Mouse (Mus musculus) right cerebral cortex, adult 18-20 months (tissue): ENCODE results near the gene Ak7.

Experiments
- DNase-seq: peaks from one replicate; pipeline ENCODE4 v3.0.0; 2022; ENCODE audit warnings: mixed read lengths

The Ak7 gene

DNA sequence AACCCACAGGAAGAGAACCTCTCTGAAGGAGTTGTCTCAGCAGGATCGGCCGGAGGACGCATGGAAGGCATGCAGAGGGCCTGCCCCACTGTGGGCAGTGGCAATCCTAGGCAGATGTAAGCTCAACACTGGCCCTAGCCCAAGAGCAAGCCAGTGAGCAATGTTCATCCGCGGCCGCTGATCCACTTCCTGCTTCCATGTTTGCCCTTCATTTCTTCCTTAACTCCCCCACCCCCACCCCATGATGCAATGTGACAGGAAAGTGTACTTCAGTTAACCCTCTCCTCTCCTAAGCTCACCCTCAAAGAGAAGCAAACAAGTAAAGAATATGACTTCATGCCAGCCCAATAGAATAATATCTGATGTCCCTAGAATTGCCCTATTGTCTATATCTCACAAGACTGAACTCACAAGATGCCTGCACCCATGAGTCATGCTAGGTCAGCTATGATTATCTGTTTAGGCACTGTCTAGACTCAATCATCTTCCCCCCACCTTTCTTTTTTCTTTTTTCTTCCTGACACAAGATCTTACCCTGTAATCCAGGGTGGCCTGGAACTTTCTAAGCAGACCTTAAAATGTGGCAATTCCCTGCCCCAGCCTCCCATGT lies 25.2 kb downstream of the Ak7 start:
- DNase-seq, result no peak

DNA sequence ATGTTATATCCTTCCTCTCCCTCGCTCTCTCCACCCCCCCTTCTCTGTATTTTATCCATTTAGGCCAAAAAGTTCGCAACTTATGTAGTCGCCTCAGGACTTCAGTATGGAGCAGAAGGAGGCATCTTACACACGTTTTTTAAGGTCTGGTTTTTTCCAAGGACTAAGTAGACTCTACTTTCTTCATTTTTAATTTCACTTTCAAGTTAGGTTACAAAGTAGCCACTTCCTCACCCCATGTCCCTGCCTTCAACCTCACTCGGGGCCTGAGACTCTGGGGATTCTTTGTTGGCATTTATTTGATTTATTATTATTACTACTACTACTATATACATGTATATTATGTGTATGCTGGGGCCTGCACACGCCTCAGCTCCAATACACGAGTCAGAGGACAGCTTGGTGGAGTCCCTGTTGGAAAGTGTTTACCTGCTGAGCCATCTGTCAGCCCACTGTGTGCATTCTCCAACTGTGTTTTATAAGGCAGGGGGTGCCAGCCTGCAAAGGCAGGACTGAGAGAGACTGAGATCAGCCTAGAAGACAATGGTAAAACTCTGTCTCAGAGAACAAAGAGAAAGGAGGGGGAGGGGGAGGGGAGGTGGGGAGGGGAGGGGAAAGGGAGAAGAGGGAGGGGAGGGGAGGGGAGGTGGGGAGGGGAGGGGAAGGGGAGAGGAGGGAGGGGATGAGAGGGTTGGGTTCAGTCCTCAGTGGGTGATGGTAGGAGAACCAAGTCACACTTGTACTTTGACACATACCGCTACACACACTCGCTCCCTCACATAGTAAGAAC lies 27.8 kb downstream of the Ak7 start:
- DNase-seq, result no peak

DNA sequence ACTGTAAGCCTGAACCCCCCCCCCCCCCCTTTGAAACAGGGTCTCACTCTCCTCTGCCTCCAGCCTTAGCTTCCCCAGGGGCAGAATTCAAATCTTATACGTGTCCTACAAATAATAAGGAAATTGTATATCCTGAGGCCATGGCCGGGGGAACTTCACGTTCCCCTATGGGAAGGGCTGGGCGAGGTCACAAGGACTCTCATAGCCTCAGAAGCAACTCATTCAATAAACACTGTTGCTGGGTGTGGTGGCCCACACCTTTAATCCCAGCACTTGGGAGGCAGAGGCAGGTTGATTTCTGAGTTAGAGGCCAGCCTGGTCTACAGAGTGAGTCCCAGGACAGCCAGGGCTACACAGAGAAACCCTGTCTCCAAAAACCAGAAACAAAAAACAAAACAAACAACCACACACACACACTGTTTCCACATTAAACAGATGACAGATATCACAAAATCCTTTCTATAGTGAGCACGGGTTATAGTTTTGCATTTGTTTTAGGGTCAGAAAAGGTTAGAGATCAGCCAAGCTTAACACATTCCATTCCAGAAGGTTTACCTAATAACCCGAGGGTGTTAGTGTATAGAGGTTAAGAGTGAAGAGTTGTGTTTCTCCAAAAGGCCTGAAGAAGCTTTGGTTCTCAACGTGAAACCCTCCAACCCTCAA lies 29.6 kb downstream of the Ak7 start:
- no peak for DNase-seq

DNA sequence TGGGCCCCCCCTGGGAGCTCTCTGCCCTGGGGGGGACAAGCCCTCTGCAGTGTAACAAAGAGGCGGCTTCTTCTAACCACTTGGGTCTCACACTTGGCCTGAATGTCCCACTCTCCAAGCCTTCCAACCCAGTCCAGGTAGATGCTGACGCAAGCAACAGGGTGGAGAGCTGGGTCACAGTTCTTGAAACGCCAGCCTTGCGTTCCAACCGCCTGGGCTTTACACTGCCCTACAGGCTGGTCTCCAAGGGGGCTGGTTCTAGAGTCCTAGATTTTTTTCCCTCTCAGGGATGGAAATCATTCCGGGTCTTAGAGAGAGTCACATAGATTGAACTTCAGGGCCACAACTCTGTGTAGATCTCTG lies 30.1 kb downstream of the Ak7 start:
- no peak for DNase-seq

DNA sequence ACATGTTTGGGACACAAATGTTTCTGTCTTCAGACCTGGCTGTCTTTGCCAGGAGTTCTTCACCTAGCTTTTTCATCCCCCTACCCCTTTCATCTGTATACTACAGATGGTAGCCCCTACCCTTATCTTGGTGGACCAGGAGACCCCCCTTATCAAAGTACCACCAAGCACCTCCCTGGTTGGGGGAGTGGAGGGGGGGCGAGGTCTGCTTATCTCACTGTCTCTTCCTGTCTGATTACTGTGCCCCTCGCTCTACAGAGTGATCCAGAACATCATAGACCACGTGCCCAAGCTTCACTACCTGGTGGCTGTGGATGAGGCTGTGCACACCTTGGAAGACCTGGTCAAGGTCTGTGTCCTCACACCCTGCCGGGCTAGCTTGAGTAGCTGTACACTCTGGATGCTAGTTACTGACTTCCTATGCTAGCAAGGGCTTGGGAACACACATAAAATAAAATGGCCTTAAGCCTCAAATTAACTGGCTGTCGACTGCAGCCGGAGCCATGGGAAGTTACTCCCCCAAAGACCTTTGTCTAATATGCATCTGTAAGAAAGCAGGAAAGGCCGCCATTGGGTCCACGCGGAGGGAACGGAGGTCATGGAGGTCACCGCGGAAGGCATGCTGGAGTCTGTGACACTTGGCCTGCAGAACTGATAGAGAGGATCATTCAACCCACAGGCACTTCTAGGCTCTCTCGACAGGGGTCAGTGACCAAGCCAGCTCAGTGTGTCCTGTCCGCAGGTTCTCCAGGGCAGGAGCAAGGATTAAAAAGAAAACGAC lies 32.7 kb downstream of the Ak7 start:
- DNase-seq, result no peak

DNA sequence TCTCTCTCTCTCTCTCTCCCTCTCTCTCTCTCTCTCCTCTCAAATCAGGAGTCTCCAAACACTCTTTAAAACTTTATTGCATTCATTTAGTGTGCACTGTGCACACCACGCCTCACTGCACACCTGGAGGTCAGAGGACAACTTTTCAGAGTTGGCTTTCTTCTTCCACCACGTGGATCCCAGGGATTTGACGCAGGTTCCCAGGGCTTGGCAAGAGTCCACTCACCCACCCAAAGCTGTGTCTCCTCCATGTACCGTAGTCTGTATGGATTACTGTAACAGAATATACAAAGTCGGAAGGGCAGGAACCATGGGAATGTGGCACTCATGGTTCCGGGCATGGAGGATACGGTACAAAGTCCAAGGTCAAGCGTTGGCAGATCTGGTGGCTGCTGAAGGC lies 33.9 kb downstream of the Ak7 start:
- DNase-seq, result no peak

DNA sequence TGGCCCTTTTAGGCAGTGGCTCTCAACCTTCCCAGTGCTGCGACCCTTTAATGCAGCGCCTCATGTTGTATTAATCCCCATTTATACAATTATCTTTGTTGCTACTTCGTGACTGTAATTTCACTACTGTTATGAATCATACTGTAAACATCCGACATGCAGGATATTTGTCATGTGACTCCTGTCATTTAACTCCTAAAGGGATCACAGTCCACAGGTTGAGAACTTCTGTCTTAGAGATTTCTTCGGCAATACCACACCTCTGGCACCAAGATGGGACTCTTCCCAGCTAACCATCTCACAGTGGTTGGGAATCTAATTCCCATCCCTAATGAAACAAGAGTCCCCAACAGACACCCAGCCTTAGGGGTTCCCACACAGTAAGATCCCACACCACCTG lies 42.3 kb downstream of the Ak7 start:
- no peak for DNase-seq

DNA sequence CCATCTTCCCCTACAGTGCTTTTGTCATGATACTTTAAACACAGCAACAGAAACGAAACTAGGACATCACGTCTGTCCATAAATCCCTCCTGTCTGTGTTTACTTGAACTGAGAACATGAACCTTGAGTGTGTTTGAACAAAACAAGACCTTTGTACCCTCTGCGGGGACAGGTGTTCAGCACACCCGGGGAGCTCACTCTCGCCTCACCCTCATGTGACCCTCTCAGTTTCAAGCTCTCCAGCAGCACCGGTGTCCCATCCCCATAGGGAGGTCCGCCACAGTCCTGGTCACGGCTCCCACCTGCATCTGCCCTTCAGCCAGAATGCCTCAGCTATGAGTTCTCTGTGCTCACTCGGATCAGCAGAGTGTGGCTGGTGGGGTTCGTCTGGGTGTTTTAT lies 48.0 kb downstream of the Ak7 start:
- DNase-seq, result no peak

DNA sequence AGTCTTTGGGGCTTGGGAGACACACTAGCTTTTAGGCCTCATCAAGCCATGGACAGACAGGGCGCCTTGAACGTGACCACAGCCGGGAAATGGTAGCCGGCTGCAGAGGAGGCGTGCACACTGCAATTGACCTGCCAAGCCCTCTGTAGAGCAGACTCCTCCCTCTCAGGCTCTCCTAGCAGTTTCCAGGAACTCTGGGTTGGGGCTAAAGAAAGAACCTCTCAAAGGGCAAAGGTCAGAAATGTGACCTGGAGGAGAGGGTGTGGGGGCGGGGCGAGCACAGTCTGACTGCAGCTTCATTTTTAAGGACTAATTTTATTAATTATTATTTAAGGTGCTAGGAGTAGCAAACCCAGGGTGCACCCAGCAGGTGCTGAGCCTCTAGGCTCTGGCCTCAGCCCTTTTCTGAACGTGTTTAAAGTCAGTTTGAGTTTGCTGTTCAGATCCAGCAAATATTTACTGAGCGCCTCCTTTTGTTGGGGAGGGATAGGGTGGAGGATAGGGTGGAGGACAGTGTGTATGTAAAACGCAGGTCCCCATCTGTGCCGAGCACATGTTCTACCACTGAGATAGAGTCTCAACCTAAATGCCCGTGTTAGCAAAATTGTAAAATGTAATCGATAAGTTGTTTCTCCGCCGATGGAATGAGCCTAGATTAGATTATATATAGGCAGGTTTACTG lies 52.2 kb downstream of the Ak7 start:
- no peak for DNase-seq

DNA sequence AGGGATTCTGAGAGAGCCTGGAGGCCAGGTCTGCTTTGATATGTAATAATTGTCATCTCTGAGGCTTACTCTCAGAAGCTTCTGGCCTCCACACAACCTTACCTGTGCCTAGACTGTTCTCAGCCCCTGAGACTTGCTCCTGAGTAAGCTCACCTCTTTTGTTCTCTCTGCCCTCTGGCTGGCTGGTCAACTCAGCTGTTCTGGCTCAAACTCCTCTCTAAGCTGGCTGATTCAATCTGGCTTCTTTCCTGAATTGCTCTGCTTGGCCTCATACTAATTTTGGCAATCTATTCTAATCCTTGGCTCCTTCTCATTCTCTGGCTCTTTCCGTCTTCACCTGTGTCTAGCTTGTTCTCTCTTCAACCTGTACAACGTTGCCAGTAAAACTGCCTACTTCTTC lies 53.1 kb downstream of the Ak7 start:
- no peak for DNase-seq

DNA sequence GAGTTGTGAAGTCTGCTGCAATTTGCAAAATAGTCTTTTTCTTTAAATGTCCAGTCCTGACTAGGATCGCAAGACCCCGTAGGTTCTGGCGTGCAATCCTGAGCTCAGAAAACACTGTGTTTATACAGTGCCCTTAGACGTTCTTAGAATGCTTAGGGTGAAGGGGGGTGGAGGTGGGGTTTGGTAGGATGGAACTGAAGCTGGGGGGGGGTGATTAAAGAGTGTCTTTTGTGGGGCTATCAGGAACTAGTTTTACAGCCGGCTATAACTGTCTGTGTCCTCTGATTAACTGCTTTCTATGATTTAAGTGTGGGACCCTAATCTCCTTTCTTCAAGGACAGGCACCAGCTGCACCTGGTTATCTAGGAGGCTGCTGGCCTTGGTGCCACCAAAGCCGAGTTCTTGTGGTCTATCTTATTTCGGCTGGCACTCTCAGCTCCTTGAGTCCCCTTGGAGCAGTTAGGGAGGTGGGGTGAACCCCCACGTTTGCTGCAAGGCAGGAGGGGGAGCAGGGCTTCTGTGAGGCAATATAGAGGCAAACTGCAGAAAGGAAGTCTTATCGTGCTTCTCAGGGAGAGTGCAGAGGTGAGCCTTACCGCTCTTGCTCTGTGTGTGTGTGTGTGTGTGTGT lies 54.2 kb downstream of the Ak7 start:
- DNase-seq, result no peak

DNA sequence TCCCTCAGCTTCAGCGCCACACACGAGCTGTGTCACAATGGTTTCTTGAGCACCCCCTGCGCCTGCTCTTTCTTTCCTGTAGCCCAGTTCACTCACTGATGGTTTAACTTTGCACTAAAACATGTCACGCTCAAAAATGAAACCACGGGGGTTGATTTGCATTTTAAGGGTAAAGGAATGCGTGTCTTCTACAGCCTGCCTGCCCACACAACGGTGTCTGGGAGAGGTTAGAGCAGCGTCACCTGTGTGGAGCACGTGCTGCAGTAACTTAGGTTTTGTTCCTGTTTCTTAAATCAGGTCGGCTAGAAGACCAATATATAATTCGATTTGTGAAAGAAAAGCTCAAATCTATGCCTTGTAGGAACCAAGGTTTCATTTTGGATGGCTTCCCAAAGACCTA lies 55.4 kb downstream of the Ak7 start:
- peak; percentile 8 for DNase-seq

DNA sequence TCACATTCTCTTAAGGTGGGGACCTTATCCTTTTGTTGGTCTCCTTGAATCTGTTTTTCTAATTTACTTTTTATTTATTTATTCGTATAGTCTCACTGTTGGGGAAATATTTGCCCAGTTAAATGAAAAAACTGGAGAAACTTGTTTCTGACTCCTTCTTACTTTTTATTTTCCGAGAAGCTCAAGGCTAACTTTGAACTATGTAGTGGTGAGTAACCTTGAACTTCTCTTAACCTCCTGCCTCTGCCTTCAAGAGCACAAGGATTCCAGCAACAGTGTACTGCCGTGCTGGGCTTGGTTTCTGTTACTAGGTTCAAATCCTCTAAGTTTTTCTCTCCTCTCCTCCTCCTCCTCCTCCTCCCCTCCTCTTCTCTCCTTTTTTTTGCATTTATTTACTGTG lies 55.9 kb downstream of the Ak7 start:
- no peak for DNase-seq

DNA sequence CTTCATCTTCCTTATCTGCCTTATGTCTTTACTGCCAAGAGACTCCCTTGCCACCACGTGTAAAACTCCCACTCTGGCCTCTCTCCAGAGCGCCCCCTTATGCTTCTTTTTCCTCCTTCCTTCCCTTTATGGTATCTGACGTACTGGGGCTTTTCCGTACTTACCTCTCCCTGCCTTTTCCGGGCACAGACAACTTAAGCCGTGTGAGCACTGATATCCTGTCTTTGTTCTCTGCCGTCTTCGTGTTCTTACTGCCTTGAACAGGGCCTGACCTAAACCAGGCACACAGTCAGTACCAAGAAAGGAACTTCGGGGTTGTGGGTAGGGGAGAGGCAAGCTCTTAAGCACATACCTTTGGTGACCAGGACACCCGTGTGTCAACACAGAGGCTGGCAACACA lies 63.9 kb downstream of the Ak7 start:
- no peak for DNase-seq

DNA sequence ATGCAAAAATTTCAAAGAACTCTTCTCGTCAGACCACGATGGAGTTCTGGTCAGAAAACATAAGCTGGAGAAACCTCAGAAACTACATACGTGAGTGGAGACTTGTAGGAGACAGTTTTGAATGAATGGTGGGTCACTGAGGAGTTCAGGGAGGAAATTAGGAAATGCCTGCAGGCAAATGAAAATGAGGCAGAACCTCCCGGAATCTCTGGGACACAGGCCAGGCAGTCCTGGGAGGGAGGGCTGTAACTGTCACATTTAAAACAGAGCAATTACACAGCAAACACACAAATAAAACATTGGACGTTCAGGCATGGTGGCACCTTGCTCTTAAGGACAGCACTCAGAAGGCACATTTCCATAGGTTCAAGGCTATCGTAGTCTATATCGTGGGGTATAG lies 69.1 kb downstream of the Ak7 start:
- DNase-seq, result no peak

DNA sequence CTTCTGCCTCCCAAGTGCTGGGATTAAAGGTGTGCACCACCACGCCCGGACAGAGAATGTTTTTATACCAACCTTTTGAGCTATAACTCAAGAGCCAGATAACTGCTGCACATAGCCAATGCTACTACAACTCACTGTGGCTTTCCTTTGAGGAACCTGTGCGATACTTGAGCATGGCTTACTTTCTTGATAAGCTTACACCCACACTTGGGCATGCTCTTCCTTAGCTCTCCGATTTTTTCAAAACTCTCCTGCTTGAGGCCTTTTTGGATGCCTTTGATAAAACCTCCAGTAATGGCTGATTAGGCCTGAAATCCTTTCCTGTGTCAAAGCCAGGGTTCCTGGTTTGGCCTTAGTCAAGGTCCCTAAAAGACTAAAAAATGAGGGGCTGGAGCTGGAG lies 71.9 kb downstream of the Ak7 start:
- DNase-seq, result no peak

DNA sequence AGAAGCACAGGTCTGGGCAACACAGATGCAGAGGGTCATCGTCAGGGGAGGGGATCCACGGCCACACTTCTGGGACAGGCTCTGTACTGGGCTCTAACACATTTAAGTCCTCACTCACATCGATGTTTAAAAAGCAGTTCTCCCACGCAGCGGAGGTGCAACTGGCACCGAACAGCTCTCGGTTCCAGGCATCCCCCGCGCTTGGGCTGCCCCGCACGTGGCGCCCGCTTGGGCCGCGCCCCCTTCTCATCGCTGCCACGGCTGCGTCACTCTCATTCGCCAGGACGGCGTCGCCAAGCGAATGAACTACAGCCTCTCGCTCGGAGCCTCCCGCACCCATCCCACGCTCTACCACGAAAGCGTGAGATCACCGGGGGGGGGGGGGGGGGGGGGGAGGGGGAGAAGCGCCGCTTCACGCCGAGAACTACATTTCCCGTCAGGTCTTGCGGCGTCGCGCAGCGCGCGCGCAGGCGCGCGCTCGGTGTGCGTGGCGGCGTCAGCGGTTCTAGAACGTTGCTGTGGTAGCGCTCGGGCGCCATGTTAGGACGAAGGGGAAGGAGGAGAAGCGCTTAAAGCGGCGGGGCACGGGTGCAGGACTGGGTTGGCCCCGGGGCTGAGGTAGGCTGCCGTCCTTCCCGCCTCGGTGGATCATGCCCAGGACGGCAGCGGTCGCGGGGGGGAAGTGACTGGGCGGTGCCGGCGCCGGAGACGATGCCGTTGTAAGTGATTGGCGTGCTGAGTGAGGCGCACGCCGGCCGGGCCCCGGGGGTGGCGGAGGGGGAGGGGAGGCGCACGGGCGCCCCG lies 78.6 kb downstream of the Ak7 start, which contains the start of gene Papola:
Gene Papola, plus strand, starts transcription at position 499 of the 804 bp plus-strand sequence.
- peak; percentile 91 for DNase-seq

DNA sequence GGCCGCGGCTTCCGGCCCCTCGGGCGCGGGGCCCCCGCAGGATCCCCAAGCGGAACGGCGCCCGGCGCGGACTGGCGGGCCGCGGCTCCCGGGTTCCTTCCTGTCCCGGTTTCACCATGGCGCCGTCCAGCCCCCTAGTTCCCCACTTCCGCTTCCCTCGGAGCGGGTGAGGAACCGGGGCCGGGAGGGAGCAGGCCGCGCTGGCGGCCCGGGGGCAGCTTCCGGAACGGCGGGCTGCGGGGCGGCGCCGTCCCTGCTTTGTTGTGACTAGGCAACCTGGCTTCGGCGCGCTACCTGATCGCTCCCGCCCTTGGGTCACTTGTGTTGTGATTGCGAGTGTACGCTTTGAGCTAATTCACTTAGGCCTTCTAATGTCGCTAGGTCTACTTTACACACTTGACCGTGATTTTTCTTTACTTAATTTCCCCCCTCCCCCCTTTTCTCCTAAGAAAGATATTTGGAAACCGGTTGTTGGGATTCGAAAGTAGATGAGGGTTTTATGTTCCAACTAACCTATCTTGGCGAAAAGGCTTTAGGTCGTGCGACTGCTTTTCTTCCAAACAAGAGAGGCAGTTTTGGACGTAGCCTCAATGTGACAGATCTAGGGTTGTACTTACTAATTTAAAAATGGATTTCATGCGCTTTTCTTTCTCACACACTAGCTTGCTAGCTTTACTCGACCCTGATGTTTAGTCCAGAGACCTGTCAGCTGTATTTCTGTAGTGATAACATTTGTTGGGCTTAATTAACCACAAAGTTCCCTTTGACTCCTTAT lies 79.4 kb downstream of the Ak7 start:
- peak; percentile 70 for DNase-seq

DNA sequence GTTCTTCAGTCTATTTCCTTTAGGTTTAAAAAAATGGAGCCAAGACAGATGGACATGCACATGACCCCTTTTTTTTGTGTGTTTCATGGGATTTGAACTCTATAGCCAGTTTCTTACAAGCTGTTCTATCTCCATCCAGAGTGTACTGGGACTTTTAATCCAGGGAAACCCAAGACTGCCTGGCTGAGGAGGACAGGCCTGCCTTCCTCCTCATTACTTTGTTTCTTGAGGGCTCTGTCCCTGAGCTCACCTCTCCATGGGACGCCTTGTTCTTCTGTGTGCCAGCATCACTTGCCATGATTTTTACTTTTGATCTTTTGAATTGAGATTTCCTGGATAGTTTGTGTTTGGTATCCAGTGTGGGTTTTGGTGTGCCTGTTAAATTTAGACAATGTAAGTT lies 80.3 kb downstream of the Ak7 start:
- DNase-seq, result no peak

DNA sequence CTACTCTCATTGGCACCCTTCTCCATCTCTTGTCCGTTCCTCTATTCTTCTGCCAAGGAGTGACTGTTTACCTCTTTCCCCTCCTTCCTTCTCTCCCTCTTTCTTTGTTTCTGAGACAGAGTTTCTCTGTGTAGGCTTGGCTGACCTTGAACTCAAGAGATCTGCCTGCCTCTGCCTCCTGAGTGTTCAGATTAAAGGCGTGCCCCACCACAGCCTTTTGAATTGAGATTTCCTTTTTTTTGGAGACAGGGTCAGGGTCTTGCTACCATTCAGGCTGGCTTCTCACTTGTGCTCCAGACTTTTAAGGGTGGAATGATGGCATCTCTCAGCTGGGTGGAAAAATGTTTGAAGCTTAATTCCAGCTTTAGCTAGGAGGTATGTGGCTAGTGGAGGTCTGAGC lies 81.8 kb downstream of the Ak7 start:
- no peak for DNase-seq

DNA sequence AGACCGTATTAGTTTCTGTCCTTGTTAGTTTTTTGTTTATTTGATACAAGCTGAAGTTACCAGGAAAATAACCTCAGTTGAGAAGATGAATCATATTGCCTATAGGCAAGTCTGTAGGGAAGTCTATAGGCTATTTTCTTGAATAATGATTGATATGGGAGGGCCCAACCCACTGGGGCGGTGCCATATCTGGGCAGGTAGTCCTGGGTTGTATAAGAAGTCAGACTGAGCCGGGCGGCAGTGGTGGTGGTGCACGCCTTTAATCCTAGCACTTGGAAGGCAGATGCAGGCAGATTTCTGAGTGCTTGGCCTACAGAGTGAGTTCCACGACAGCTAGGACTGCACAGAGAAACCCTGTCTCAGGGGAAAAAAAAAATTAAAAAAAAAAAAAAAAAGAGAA lies 84.1 kb downstream of the Ak7 start:
- no peak for DNase-seq
